Mouse (Mus musculus): ENCODE data around the gene Snd1.

DNA sequence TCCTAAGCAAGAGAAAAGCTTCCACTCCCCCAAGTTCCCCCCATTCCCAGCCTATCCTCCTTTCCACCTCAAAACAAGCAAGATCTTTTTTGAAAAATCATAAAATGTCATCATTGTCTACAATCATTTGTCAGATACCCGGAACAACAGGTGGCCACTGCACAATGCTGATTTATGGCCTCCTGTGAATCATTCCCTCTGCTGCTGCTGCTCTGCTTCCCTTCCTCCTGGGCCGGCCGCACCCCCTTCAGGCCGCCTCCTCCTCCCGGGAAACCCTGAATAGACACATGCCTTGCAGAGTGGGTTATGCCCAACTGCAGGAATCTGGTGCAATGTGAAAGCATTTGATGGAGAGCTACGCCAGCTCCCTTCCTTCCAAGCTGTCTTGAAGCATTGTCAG lies 353.7 kb downstream of the Snd1 start:
- no peak for TF ChIP-seq MAFK (IDR thresholded peaks at IDR 0.05; ENCODE audit: insufficient read depth, low read depth, low read length)
- no peak for TF ChIP-seq ZC3H11A (IDR thresholded peaks at IDR 0.05; ENCODE audit: borderline replicate concordance, low read depth, low read length)
- TF ChIP-seq ZNF384 (IDR thresholded peaks at IDR 0.05; ENCODE audit: low read depth, low read length) = no peak
- TF ChIP-seq CHD2 (IDR thresholded peaks at IDR 0.05; ENCODE audit: low read depth, low read length) = no peak
